Mouse (Mus musculus) megakaryocyte-erythroid progenitor cell, adult 5-6 weeks (primary cell): ENCODE data around the gene Kalrn. TPM values are rescaled to one million over a fixed set of nuclear protein-coding genes. Genes with fewer than 3 reads are reported as not detected.

Experiments
- ATAC-seq: replicated peaks from 2 replicates; pipeline ENCODE4 v1.8.0; 2016; ENCODE audit warnings: mild to moderate bottlenecking, inconsistent platforms; ENCODE audit not compliant: severe bottlenecking, poor library complexity, low FRiP score, low TSS enrichment
- total RNA-seq, 2 experiments: library from RNA; stranded (forward) in 1 of 2; stranded (reverse) in 1 of 2; fragments of 200-1000, 215-1000 nt in 1 of 2; fragments of >200 nt in 1 of 2; fragmentation: Nextera tagmentation in 1 of 2; gene quantifications; 2 replicates each; pipeline ENCODE4 v1.2.3; 2014 to 2017

The Kalrn gene
- total RNA-seq (2014; fragmentation: Nextera tagmentation) = 1.6 and 1.7 TPM in 2 replicates
- total RNA-seq (2017) = 3.7 and 4.3 TPM in 2 replicates

DNA sequence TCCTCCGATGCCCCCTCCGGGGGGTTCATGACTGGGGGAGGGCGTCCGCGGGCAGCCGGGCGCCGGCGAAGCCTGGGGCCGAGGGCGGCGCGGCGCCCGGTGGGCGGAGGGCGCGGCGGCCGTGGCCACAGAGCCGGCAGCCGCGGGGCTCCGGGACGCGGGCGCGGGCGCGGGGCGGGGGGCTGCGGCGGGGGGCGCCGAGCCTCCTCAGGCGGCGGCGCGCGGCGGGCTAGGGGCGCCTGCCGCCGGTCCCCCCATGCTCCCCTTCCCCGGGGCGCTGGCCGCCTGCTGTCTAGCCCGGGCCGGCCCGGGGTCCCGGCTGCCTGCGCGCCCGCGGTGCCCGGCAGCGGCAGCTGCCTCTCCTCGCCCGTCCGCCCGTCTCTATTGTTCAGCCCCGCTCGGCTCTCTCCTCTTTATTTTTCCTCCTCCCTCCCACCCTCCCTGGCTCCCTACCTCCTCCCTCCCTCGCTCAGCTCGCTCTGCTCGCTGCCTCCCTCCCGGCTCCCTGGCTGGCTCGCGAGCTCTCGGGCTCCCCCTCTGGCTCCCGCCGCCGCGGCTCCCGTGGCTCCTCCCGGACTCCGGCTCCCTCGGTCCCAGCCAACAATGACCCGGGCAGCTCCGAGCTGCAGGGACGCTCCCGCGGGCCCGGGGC lies at the start of gene Kalrn:
Kalrn (minus strand) TSS at position 382 of the 652 bp plus-strand sequence.
- peak; percentile 99 for ATAC-seq

DNA sequence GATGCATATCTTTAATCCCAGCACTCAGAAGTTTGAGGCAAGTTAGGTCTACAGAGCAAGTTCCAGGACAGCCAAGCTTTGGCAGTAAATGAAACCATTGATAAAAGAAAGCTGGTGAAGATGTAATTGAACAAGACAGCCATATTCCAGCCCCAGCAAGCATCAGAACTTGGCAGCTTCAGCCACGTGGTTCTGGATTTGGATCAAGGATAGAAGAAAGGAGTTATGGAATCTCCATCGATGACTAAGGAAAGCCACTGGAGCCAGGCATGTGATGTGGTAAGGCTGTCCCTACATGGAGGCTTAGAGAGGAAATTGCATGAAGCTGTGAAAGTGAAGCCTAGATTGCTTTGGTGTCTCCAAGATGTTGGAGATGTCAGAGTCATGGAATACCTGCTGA lies 40.7 kb upstream of the Kalrn start:
- ATAC-seq = no peak

DNA sequence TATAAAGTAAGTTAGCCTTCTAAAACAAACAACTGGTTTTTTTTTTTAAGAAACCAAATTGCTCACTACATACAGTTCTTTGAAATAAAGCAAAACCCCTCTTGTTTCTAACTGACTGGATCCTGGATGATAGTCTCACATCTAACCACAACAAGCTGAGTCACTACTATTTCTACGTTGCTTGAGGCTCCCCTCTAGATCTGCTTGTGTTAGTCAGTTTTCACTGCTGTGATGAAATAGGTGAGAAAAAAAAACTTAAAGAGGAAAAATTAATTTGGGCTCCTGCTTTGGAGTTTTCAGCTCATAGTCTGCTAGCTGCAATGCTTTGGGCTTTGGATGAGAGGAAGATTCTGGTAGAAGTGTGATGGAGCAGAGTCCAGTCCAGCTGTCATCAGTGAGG lies 36.8 kb upstream of the Kalrn start:
- no peak for ATAC-seq

DNA sequence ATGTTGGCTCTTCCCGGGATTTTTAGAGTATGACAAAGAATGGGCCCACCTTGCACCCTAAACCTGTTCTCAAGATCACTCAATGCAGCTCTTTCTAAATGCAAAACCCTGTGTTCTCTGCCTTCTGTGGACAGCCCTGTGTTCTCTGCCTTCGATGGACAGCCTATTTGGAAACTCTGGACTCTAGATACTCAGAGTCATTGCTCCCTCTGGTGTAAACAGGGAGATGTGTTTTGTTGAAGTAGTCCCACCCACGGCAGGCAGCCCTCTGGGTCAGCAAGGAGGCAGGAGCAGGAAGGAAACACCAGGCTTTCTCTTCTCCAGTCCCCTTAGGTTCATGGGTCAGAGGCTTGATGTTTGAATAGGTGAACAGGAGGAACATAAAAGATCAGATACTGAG lies 32.3 kb upstream of the Kalrn start:
- ATAC-seq = no peak

DNA sequence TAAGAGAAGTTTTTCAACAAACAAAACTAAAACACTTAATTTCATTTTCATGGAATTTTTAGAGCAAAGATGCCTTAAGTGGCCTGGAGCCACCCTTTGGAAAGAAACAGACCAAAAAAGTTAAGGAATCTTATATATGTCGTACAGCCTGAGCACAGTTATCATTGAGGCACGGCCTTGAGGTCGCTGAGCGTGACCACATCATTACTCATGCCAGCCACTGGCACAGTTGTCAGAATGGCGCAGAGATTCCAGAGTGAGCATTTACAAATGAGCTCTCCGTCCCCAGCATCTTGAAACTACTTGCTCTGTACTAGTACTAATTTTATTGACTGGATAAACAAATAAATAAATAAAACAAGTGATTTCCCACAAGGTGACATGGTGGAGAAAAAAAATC lies 30.5 kb upstream of the Kalrn start:
- no peak for ATAC-seq

DNA sequence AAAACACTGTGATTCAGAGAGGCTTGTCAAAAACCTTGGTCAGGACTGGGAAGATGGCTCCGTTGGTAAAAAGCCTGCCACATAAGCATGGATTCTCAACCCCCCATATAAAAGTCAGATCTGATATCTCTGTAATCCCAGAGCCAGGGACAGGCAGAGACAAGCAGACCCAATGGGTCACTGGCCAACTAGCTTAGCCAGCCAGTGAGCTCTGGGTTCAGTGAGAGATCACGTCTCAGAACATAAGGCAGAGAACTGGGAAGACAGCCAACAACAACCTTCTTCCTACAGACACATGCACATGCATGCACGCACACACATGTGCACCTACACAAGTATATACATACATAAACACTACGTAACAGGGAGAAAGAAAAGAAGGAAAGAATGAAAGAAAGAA lies 29.7 kb upstream of the Kalrn start:
- no peak for ATAC-seq

DNA sequence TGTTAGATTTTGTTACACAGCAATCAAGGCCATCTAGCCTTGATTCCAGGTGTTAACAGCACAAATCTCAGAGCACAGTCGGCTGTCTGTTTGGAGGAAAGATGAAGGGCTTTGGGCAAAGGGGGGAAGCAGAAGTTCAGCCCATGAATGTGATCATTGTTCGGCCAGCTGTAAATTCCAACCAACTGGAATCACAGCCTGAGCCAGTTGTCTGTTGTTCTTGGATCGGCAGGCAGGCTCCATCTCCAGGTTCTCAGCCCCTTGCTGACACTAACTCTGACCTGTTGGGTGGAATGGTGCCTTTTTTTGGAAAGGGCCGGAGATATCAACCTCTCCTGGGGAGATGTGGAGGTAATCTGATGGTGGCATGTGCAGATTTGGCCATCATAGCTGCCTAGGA lies 28.6 kb upstream of the Kalrn start:
- ATAC-seq = no peak

DNA sequence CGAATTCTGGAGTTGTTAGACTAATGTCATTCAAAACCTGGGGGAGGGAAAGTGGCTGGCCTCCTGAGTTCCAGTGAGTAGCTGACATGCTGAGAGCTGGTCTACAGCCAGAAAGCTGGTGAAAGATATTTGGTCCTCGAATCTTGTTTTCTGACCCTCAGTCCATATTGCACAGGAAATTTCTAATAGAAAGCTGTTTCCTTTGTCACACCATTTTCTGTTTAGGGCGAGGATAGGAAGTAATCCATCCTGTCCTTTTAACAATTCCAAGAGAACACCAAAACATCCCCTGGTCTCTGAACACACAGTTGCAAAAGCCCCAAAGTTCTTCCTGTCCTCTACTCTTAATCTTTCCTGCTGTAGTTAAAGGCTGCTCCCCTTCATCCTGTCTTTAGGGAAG lies 22.0 kb upstream of the Kalrn start:
- ATAC-seq = no peak

DNA sequence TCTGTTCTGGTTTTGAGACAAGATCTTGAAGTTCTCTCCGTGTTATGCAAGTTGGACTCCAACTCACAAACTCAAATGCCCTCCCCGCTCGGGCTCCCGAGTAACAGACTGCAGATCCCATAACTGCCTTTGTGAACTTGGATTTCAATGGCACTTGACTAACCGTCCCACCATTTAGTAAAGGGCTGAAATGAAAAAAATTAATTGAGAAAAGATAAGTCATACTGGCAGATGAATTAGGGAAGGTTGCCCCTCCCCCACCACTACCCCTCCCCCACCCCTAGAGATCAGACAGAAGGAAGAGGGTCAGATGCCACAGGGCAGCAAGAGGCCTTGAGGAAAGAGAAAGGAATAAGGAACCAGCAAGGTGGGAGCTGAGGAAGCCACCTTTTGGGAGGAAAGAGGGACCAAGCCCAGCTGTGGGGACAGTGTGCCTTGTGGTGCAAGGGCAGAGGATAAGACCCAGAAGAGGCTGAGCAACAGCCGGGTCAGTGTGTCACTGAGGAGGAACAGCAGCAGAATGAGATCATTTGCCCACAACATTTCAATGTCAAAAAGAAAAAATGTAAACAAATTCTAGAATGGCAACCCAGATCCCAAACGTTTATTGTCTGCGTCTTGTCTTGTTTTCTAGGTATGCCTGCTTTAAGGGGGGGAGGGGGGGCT lies 21.4 kb upstream of the Kalrn start:
- no peak for ATAC-seq

DNA sequence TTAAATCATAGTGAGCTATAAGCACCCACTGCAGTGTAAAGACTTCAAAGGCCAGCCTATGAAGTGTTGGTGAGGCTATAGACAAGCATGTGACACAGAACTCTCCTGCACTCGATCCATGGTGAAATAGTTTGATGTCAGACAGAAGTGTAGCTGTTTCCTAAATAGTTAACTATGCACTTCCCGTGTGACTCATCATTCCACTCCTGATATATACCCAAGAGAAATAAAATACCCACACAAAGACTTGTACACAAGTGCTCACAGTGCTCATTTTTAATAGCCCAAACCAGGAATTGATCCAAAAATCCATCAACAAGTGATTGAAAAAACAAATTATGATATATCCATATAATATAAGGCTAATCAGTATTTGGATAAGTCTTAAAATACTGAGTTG lies 19.4 kb upstream of the Kalrn start:
- ATAC-seq = no peak

DNA sequence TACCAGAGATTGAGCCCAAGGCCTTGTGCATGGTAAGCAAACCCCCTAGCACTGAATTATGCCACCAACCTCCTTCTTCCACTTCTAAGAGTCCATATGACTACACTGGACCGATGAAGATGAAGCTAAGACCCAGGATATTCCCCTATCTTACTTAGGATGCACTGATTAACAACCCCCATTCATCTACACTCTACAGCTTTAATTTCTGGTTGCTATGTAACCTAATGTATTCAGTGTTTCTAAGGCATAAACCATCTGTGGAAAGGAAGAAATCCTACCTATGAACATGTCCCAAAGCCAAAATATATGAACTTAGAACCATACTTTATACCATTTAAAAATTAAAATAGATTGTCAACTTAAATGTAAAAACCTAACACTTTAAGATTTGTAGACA lies 18.6 kb upstream of the Kalrn start:
- ATAC-seq = no peak

DNA sequence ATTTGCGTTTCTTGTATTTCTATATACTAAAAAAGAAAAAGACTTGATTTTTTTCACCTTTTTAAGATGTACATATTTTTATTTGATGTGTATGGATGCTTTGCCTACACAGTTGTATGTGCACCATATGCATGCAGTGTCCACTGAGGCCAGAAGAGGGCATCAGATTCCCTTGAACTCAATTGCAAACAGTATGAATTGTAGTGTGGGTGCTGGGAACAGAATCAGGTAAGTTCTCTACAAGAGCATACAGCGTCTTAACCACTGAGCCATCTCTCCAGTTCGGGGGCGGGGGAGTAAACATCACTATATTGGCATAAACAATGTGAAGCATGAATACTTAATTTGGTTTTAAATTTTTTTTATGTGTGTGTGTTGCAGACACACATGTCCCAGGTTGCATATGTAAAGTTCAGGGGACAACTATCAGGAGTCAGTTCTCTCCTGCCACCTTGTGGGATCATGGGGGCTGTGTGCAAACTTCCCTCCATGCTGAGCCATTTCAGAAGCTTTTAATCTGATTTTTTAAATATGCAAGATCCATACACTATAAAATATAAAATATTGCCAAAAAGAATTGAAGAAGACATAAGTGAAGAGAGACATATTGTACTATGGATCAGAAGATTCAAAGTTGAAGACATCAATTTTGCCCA lies 6.5 kb upstream of the Kalrn start:
- ATAC-seq = no peak

DNA sequence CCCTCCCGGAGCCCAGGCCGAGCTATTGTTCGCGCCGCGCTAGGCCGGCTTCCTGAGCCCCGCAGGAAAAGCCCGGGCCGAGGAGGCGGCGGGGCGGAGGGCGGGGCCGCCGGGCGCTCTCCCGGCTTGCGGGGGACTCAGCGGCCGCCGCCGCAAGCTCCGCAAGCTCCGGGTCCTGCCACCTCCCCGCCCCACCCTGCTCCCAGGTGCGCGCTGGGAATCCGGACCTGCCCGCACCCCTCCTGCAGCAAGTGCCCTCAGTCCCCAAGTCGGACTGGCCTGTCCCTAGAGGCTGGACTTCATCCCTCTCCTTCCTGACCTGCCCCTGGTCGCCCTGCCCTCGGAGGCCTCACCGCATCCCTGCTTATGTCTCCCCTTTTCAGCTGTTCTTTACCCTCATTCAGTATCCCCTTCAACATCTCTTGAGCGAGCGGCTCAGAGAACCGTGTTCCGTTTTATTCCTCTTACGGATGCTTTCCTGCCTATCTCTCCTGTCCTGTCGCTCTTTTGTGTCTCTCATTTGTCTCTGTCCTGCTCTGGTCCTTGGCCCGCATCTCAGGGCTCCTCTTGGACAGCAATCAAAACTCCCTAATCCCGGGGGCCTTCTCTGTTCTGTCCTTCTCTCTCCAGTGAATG lies 642 bp upstream of the Kalrn start:
- ATAC-seq = no peak

DNA sequence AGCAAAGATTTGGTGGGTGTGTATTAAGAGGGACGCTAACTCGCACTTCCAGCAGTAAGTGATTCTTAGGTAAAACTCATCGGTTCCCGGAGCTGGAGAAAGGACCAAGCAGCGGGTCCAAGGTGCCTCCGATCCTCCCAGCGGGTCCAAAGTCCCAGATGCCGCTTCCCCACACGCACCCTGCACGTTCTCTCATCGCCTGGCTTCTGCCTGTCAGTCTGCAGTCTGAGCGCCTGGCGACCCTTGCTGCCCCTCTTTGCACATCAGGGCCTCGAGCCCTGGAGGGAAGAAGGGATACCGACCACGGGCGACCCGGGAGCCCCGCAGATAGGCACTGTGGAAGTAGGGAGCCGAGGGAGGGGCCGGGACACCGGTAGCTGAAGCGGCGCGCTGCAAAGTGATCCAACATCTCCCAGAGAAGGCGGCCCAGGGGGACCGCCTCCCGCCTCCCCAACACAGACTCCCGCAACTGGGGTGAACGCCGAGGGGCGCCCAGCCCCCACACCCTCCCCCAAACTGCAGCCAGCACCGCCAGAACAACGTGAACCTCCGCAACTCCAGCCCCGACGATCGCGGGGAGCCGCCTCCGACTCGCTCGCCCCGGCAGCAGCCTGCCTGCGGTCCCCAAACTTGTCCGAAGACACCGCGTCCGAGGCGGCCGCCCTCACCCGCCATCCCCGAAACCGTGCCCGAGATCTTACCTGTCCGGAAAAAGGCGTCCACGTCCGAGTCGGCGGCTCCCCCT lies 754 bp downstream of the Kalrn start:
- no peak for ATAC-seq

DNA sequence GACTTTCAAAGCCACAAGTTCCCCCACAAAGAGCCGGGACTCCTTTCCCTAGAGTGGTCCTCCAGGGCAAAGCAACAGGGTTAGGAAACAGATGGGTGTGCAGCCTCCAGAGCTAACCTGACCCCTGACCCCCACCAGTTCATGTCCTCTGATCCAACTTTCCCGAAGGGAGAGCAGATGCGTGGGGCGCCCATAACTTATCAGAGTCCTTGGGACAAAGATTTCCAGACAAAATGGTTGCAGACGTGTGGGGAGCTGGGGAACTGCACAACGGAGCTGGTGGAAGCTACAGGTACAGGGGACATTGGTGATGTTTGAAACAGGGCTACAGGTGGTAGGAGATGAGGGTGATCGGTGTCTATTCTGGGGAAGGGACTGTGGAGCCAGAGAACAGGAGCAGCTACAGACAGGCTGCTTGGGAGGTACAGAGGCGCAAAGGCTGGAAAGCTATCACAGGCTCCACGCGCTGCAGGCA lies 1.4 kb downstream of the Kalrn start:
- no peak for ATAC-seq

DNA sequence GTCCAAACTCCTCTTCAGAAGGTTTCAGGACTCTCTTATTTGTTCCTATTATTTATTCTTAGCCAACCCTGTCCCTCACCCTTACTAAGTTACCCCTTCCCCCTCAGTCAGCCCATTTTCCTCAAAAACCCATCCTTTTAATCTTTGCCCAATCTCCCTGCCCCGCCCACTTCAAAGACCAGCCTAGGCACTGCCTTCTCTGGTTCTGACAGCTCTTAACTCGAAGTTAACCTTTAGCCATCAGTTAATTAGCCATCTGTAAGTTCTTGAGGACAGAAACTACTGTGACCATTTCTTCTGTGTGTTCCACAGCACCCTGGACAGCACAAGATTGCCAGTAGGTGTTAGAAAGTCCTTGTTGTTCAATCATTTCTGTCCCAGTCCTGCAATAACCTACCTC lies 3.4 kb downstream of the Kalrn start:
- no peak for ATAC-seq

DNA sequence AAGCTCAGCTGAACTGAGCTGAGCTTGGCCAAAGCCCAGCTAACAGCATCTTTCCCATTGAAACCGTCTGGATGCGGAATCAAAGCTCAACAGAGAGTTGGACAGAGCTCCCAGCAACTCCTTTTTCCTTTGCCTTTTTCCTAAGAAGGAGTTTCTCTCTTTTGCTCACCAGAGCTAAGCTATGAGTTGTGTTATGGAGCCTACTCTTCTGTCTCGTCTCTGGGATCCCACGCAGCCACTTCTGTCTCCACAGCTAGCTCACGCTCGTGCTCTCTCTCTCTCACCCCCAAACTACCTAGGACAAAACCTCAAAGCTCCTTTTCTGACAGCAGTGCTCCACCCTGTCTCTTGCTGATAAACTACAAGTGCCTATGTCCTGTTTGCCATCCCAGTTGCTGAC lies 4.5 kb downstream of the Kalrn start:
- ATAC-seq = no peak

DNA sequence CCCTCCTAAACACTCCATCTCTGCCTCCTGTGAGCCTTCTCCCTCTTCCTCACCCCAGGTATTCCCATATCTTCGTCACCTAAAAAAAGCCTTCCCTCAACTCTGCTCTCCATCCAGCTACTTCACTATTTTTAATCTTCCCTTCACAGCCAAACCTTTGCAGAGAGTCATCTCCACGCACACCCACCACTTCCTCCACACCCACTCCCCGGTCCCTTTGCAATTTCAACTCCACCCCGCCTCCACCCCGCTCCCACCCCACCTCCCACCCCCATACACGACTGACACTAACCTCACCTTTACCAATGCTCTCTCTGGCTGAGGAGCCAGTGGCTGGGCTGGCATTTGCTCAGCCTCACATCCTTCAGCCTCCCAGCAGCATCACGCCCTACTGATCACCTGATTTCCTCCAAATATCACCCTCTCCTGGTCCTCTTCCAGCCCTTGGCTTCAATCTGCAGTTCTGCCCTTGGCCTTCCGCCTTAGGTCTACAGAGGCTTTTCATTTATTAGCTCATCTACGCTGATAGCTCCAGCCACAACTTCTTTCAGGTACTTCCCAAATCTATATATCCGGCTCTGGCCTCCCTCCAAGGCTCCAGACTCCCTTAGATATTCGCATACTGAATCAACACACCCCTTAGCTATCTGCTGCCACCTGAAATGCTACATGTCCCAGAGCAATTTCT lies 9.6 kb downstream of the Kalrn start:
- no peak for ATAC-seq

DNA sequence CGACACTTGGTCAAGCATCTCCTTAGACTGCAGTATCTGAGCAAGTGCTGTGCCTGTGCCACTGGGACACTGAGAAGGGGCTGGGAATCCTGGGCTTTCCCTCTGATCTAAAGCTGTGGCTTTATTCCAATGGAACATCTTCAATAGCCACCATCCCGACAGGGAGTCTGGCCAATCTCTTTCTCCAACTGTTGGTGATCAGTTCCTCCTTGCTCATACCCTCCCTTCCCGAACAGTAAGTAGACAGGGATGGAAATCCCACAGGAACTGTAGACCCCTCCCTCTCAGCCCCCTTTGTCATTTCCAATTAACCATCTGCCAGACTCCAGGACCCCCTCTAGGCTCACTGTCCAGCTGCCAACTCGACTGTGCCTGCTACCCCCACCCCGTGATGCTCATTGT lies 11.6 kb downstream of the Kalrn start:
- ATAC-seq = no peak
